Mouse (Mus musculus): ENCODE data around the gene Fam107b. TPM values are rescaled to one million over a fixed set of nuclear protein-coding genes. Genes with fewer than 3 reads are reported as not detected.

Gene Fam107b
- polyA plus RNA-seq, 1 experiment from 2014 or later = 38.1 TPM

GRCm38 (mm10) chr2:3672654-3673367 is 102.5 kb downstream of the Fam107b start:
- 80% methylated on average over 5 of the region's 5 CpGs for WGBS
- H3K27ac ChIP-seq = no peak overlapping the region
- H3K4me2 ChIP-seq = no peak overlapping the region
- H3K9me3 ChIP-seq = no peaks in the 10 kb centered on the region
- H3K4me1 ChIP-seq = no peaks in the 10 kb centered on the region
- no peak overlapping the region for H3K9ac ChIP-seq
- H3K36me3 ChIP-seq = no peaks in the 10 kb centered on the region
- ATAC-seq (ENCODE audit: insufficient number of reproducible peaks, low FRiP score, low TSS enrichment, low read depth) = no peak
- H3K27me3 ChIP-seq = no peaks in the 10 kb centered on the region
- no peak overlapping the region for H3K4me3 ChIP-seq

GRCm38 (mm10) chr2:3675481-3675880 is 105.2 kb downstream of the Fam107b start:
- Histone ChIP-seq H3K36me3 (no peaks in the 10 kb centered on the region), H3K9me3 (no peaks in the 10 kb centered on the region), H3K27ac (no peak overlapping the region), H3K27me3 (no peaks in the 10 kb centered on the region), H3K4me2 (no peak overlapping the region), H3K9ac (no peak overlapping the region), H3K4me1 (no peaks in the 10 kb centered on the region), H3K4me3 (no peak overlapping the region)
- no peak for ATAC-seq (ENCODE audit: insufficient number of reproducible peaks, low FRiP score, low TSS enrichment, low read depth)
- WGBS = 82% methylated on average over 1 of the region's 1 CpGs

- Histone ChIP-seq H3K4me2 (no peak overlapping the region), H3K9ac (no peak overlapping the region), H3K9me3 (no peaks in the 10 kb centered on the region), H3K27ac (no peak overlapping the region), H3K4me3 (no peak overlapping the region), H3K36me3 (no peaks in the 10 kb centered on the region), H3K27me3 (no peaks in the 10 kb centered on the region), H3K4me1 (peaks cover 8% of the 10 kb centered on the region; the same call in 1 of the 2 replicates)
- ATAC-seq (ENCODE audit: insufficient number of reproducible peaks, low FRiP score, low TSS enrichment, low read depth) = no peak
- WGBS = 49% methylated on average over 4 of the region's 4 CpGs
Observed at GRCm38 (mm10) chr2:3682699-3683098, 112.4 kb downstream of the Fam107b start.

- H3K4me2 ChIP-seq = no peak overlapping the region
- H3K4me1 ChIP-seq = peaks cover 8% of the 10 kb centered on the region; the same call in 1 of the 2 replicates
- no peaks in the 10 kb centered on the region for H3K36me3 ChIP-seq
- H3K9me3 ChIP-seq = no peaks in the 10 kb centered on the region
- H3K27me3 ChIP-seq = no peaks in the 10 kb centered on the region
- no peak overlapping the region for H3K9ac ChIP-seq
- no peak overlapping the region for H3K4me3 ChIP-seq
- ATAC-seq (ENCODE audit: insufficient number of reproducible peaks, low FRiP score, low TSS enrichment, low read depth) = no peak
- 65% methylated on average over 5 of the region's 5 CpGs for WGBS
- H3K27ac ChIP-seq = peak overlapping the region; percentile 14; the same call in 1 of the 2 replicates
Observed at GRCm38 (mm10) chr2:3683343-3683742, 113.1 kb downstream of the Fam107b start.

GRCm38 (mm10) chr2:3683751-3684229 is 113.5 kb downstream of the Fam107b start:
- peaks cover 8% of the 10 kb centered on the region; the same call in 1 of the 2 replicates for H3K4me1 ChIP-seq
- H3K9ac ChIP-seq = no peak overlapping the region
- no peaks in the 10 kb centered on the region for H3K27me3 ChIP-seq
- H3K9me3 ChIP-seq = no peaks in the 10 kb centered on the region
- WGBS = 24% methylated on average over 6 of the region's 6 CpGs
- 0 out of 2 replicates have a peak, but pooled peaks have one; percentile 40 for ATAC-seq (ENCODE audit: insufficient number of reproducible peaks, low FRiP score, low TSS enrichment, low read depth)
- H3K4me2 ChIP-seq = no peak overlapping the region
- H3K36me3 ChIP-seq = no peaks in the 10 kb centered on the region
- no peak overlapping the region for H3K4me3 ChIP-seq
- 0 out of 2 replicates have a peak overlapping the region, but pooled peaks have one; percentile 14 for H3K27ac ChIP-seq

- Histone ChIP-seq H3K27ac (no peak overlapping the region), H3K4me3 (no peak overlapping the region), H3K4me2 (no peak overlapping the region), H3K4me1 (no peaks in the 10 kb centered on the region), H3K9ac (no peak overlapping the region), H3K36me3 (no peaks in the 10 kb centered on the region), H3K9me3 (no peaks in the 10 kb centered on the region), H3K27me3 (no peaks in the 10 kb centered on the region)
- WGBS = 41% methylated on average over 4 of the region's 4 CpGs
- ATAC-seq (ENCODE audit: insufficient number of reproducible peaks, low FRiP score, low TSS enrichment, low read depth) = no peak
Observed at GRCm38 (mm10) chr2:3690221-3690620, 119.9 kb downstream of the Fam107b start.

- no peak for ATAC-seq (ENCODE audit: insufficient number of reproducible peaks, low FRiP score, low TSS enrichment, low read depth)
- no peaks in the 10 kb centered on the region for H3K36me3 ChIP-seq
- no peaks in the 10 kb centered on the region for H3K9me3 ChIP-seq
- no peaks in the 10 kb centered on the region for H3K27me3 ChIP-seq
- no peaks in the 10 kb centered on the region for H3K4me1 ChIP-seq
- 85% methylated on average over 2 of the region's 2 CpGs for WGBS
- no peak overlapping the region for H3K27ac ChIP-seq
- H3K4me3 ChIP-seq = no peak overlapping the region
- no peak overlapping the region for H3K9ac ChIP-seq
- no peak overlapping the region for H3K4me2 ChIP-seq
Observed at GRCm38 (mm10) chr2:3692833-3693232, 122.5 kb downstream of the Fam107b start.

- H3K4me2 ChIP-seq = no peak overlapping the region
- 81% methylated on average over 5 of the region's 5 CpGs for WGBS
- H3K9me3 ChIP-seq = no peaks in the 10 kb centered on the region
- H3K9ac ChIP-seq = no peak overlapping the region
- H3K27me3 ChIP-seq = no peaks in the 10 kb centered on the region
- H3K36me3 ChIP-seq = no peaks in the 10 kb centered on the region
- no peak for ATAC-seq (ENCODE audit: insufficient number of reproducible peaks, low FRiP score, low TSS enrichment, low read depth)
- H3K27ac ChIP-seq = no peak overlapping the region
- 0 out of 2 replicates have a peak, but pooled peaks cover 3% of the 10 kb centered on the region for H3K4me1 ChIP-seq
- no peak overlapping the region for H3K4me3 ChIP-seq
Observed at GRCm38 (mm10) chr2:3695900-3696299, 125.6 kb downstream of the Fam107b start.

- H3K27me3 ChIP-seq = no peaks in the 10 kb centered on the region
- no peak for ATAC-seq (ENCODE audit: insufficient number of reproducible peaks, low FRiP score, low TSS enrichment, low read depth)
- H3K9me3 ChIP-seq = no peaks in the 10 kb centered on the region
- no peaks in the 10 kb centered on the region for H3K36me3 ChIP-seq
- no peak overlapping the region for H3K27ac ChIP-seq
- H3K4me2 ChIP-seq = no peak overlapping the region
- no peak overlapping the region for H3K9ac ChIP-seq
- H3K4me3 ChIP-seq = no peak overlapping the region
- 67% methylated on average over 1 of the region's 1 CpGs for WGBS
- H3K4me1 ChIP-seq = 0 out of 2 replicates have a peak, but pooled peaks cover 3% of the 10 kb centered on the region
Observed at GRCm38 (mm10) chr2:3700368-3700767, 130.1 kb downstream of the Fam107b start.

GRCm38 (mm10) chr2:3702640-3703190 is 132.4 kb downstream of the Fam107b start:
- no peak overlapping the region for H3K4me2 ChIP-seq
- no peak overlapping the region for H3K4me3 ChIP-seq
- H3K27ac ChIP-seq = no peak overlapping the region
- no peaks in the 10 kb centered on the region for H3K9me3 ChIP-seq
- 0 out of 2 replicates have a peak, but pooled peaks cover 3% of the 10 kb centered on the region for H3K4me1 ChIP-seq
- no peak for ATAC-seq (ENCODE audit: insufficient number of reproducible peaks, low FRiP score, low TSS enrichment, low read depth)
- WGBS = 82% methylated on average over 7 of the region's 7 CpGs
- no peak overlapping the region for H3K9ac ChIP-seq
- no peaks in the 10 kb centered on the region for H3K27me3 ChIP-seq
- no peaks in the 10 kb centered on the region for H3K36me3 ChIP-seq

- Histone ChIP-seq H3K27me3 (no peaks in the 10 kb centered on the region), H3K36me3 (no peaks in the 10 kb centered on the region), H3K4me3 (no peak overlapping the region), H3K9ac (no peak overlapping the region), H3K4me2 (no peak overlapping the region), H3K27ac (no peak overlapping the region), H3K4me1 (0 out of 2 replicates have a peak, but pooled peaks cover 3% of the 10 kb centered on the region), H3K9me3 (no peaks in the 10 kb centered on the region)
- ATAC-seq (ENCODE audit: insufficient number of reproducible peaks, low FRiP score, low TSS enrichment, low read depth) = no peak
- 49% methylated on average over 2 of the region's 2 CpGs for WGBS
Observed at GRCm38 (mm10) chr2:3703806-3704205, 133.5 kb downstream of the Fam107b start.

Data from limb, embryonic 15.5 days (tissue).